ENCODE assay signal across 8 mouse cellular contexts in genomic region chr12:108960225-108960624, GRCm38 (mm10).
DNase-seq lines count a peak whose midpoint lies in the region; ATAC-seq lines count a peak whose summit lies in the region.

No protein-coding gene starts in this region.

- peaks cover 7% of the 10 kb centered on the region; the same call in 1 of the 2 replicates for H3K27me3 ChIP-seq in forebrain, embryonic 14.5 days (replicated peaks; ENCODE audit: control insufficient read depth, insufficient read depth, low read length)
- H3K27me3 ChIP-seq in hindbrain, embryonic 12.5 days, result peaks cover 4% of the 10 kb centered on the region; the same call in 1 of the 2 replicates
- no peaks in the 10 kb centered on the region for H3K27me3 ChIP-seq in lung, embryonic 15.5 days

- H3K36me3 ChIP-seq in forebrain, embryonic 14.5 days (ENCODE audit: control insufficient read depth, insufficient read depth, low read length), result no peaks in the 10 kb centered on the region
- no peaks in the 10 kb centered on the region for H3K36me3 ChIP-seq in hindbrain, embryonic 12.5 days
- no peaks in the 10 kb centered on the region for H3K36me3 ChIP-seq in lung, embryonic 15.5 days

- H3K4me3 ChIP-seq in forebrain, embryonic 14.5 days (ENCODE audit: low read depth, low read length), result no peak overlapping the region
- H3K4me3 ChIP-seq in hindbrain, embryonic 12.5 days, result no peak overlapping the region
- no peak overlapping the region for H3K4me3 ChIP-seq in lung, embryonic 15.5 days

- no peaks in the 10 kb centered on the region for H3K9me3 ChIP-seq in forebrain, embryonic 14.5 days (replicated peaks; ENCODE audit: control insufficient read depth, low read length)
- H3K9me3 ChIP-seq in hindbrain, embryonic 12.5 days (replicated peaks), result no peaks in the 10 kb centered on the region
- H3K9me3 ChIP-seq in lung, embryonic 15.5 days, result no peaks in the 10 kb centered on the region

- DNase-seq in frontal cortex, postnatal 10 days (ENCODE audit: low spot score in 2 of 2), result peak; percentile 28 to 56
- peak; percentile 62 to 81 for DNase-seq in adrenal gland, postnatal 36 days
- DNase-seq in forebrain, embryonic 14.5 days (ENCODE audit: low spot score), result peak; percentile 90

- peaks cover 42% of the 10 kb centered on the region for H3K4me1 ChIP-seq in forebrain, embryonic 14.5 days (ENCODE audit: control insufficient read depth, insufficient read depth, low read length)
- H3K4me1 ChIP-seq in hindbrain, embryonic 12.5 days, result peaks cover 43% of the 10 kb centered on the region
- H3K4me1 ChIP-seq in lung, embryonic 15.5 days, result peaks cover 16% of the 10 kb centered on the region

- peak overlapping the region; percentile 51 for H3K4me2 ChIP-seq in forebrain, embryonic 14.5 days (ENCODE audit: low read length)
- H3K4me2 ChIP-seq in hindbrain, embryonic 12.5 days (replicated peaks), result no peak overlapping the region
- no peak overlapping the region for H3K4me2 ChIP-seq in lung, embryonic 15.5 days

- H3K27ac ChIP-seq in forebrain, embryonic 14.5 days (ENCODE audit: low read depth, low read length), result peak overlapping the region; percentile 79
- H3K27ac ChIP-seq in hindbrain, embryonic 12.5 days, result peak overlapping the region; percentile 86
- H3K27ac ChIP-seq in lung, embryonic 15.5 days, result no peak overlapping the region

- 20% methylated on average over 10 of the region's 10 CpGs for WGBS in forebrain, embryonic 14.5 days
- WGBS in hindbrain, embryonic 12.5 days, result 43% methylated on average over 10 of the region's 10 CpGs
- WGBS in lung, embryonic 15.5 days, result 50% methylated on average over 10 of the region's 10 CpGs

- ATAC-seq in frontal cortex, adult (ENCODE audit: low TSS enrichment), result no peak
- ATAC-seq in forebrain, embryonic 14.5 days, result peak; percentile 73
- ATAC-seq in hindbrain, embryonic 12.5 days (ENCODE audit: low FRiP score), result 0 out of 2 replicates have a peak, but pooled peaks have one; percentile 21
- 0 out of 2 replicates have a peak, but pooled peaks have one; percentile 6 for ATAC-seq in lung, embryonic 15.5 days (ENCODE audit: borderline replicate concordance, extremely low read depth, low FRiP score, low TSS enrichment)
- ATAC-seq in megakaryocyte-erythroid progenitor cell, adult 5-6 weeks (replicated peaks; ENCODE audit: low FRiP score, low TSS enrichment, poor library complexity, severe bottlenecking), result no peak
- ATAC-seq in activated CD4-positive, CD25-positive, alpha-beta regulatory T cell, adult 4 months, result no peak

- H3K9ac ChIP-seq in forebrain, embryonic 14.5 days (ENCODE audit: low read length), result no peak overlapping the region
- H3K9ac ChIP-seq in hindbrain, embryonic 12.5 days, result no peak overlapping the region
- no peak overlapping the region for H3K9ac ChIP-seq in lung, embryonic 15.5 days

Comparison
In these comparisons a context has a peak if more than half of its experiments do, and no peak if none do; other contexts are left out.
1. ATAC-seq: peak in forebrain, embryonic 14.5 days (single experiment), hindbrain, embryonic 12.5 days (single experiment) and lung, embryonic 15.5 days (single experiment); none in frontal cortex, adult (single experiment), megakaryocyte-erythroid progenitor cell, adult 5-6 weeks (single experiment) and activated CD4-positive, CD25-positive, alpha-beta regulatory T cell, adult 4 months (single experiment).
2. Peak in every context shown above with its lines, with median percentiles within 50 percentile points of each other: DNase-seq.